Mouse (Mus musculus): ENCODE measurements around the gene Gm45213.

GRCm38 (mm10) chr7:66107930-66108329 lies 64.5 kb downstream of the Gm45213 start:
- TF ChIP-seq POLR2A (IDR thresholded peaks at IDR 0.05; ENCODE audit: insufficient read depth, low read depth, low read length) (no peak), CTCF (IDR thresholded peaks at IDR 0.05) (peak; percentile 63), EP300 (IDR thresholded peaks at IDR 0.05; ENCODE audit: insufficient read depth, low read depth, low read length) (no peak)

Measured in heart, adult 2 months (tissue).